In genomic region chr8:111185472-111185947, GRCm38 (mm10) we compare ENCODE assay signal across 8 mouse cellular contexts.
DNase-seq lines count a peak whose midpoint lies in the region; ATAC-seq and TF ChIP-seq lines count a peak whose summit lies in the region.

No protein-coding gene starts in this region.

- no peak overlapping the region for H3K27ac ChIP-seq in hindbrain, embryonic 14.5 days
- H3K27ac ChIP-seq in hindbrain, embryonic 12.5 days, result no peak overlapping the region
- peak overlapping the region; percentile 49 for H3K27ac ChIP-seq in olfactory bulb, adult 2 months (ENCODE audit: insufficient read depth, low read depth, low read length)
- no peak overlapping the region for H3K27ac ChIP-seq in embryonic facial prominence, embryonic 10.5 days (replicated peaks)

- in situ Hi-C loops in Patski (cut with MboI; ENCODE audit: low pct_unique_long_range_greater_than_20kb), result no loop called here

- WGBS in hindbrain, embryonic 14.5 days, result 65% methylated on average over 4 of the region's 4 CpGs
- 76% methylated on average over 4 of the region's 4 CpGs for WGBS in hindbrain, embryonic 12.5 days
- 11% methylated on average over 4 of the region's 4 CpGs for WGBS in olfactory bulb, adult 2 months
- WGBS in embryonic facial prominence, embryonic 10.5 days, result 89% methylated on average over 4 of the region's 4 CpGs

- TF ChIP-seq POLR2A in olfactory bulb, adult 2 months (IDR thresholded peaks at IDR 0.05; ENCODE audit: insufficient read depth, low read depth, low read length), result no peak

- TF ChIP-seq CTCF in Patski (IDR thresholded peaks at IDR 0.05), result no peak
- TF ChIP-seq CTCF in olfactory bulb, adult 2 months (IDR thresholded peaks at IDR 0.05; ENCODE audit: insufficient read depth, low read depth, low read length), result no peak

- H3K4me1 ChIP-seq in hindbrain, embryonic 14.5 days (replicated peaks; ENCODE audit: control insufficient read depth, insufficient read depth, low read length), result no peaks in the 10 kb centered on the region
- no peaks in the 10 kb centered on the region for H3K4me1 ChIP-seq in hindbrain, embryonic 12.5 days
- peaks cover 3% of the 10 kb centered on the region for H3K4me1 ChIP-seq in olfactory bulb, adult 2 months (ENCODE audit: control insufficient read depth, insufficient read depth, low read length)
- no peaks in the 10 kb centered on the region for H3K4me1 ChIP-seq in embryonic facial prominence, embryonic 10.5 days

- CTCF ChIA-PET in Patski (lab: Charles Lee), result interaction anchor here (1.1 to 1.6 kb wide), 4 partner anchors 8 to 30 kb away, joined by 3 to 6 read pairs (median 4); no protein-coding TSS in a partner anchor

- POLR2A ChIA-PET in Patski (lab: Charles Lee), result interaction anchor here (1.1 kb wide), 1 partner anchor 62 kb away, joined by 4 read pairs; no protein-coding TSS in a partner anchor

- no peak overlapping the region for H3K9ac ChIP-seq in hindbrain, embryonic 14.5 days
- no peak overlapping the region for H3K9ac ChIP-seq in hindbrain, embryonic 12.5 days

- DNase-seq in hindbrain, embryonic 14.5 days (ENCODE audit: low spot score), result peak; percentile 50
- DNase-seq in Patski (ENCODE audit: low read depth, low spot score), result peak; percentile 55
- DNase-seq in cerebellum, postnatal 14 days, result peak; percentile 79 to 85
- DNase-seq in kidney, postnatal 10 days, result peak; percentile 73
- no peak for DNase-seq in embryo, embryonic 10.5 days (ENCODE audit: low spot score)
- DNase-seq in embryonic facial prominence, embryonic 10.5 days (ENCODE audit: low spot score), result no peak

- H3K4me2 ChIP-seq in hindbrain, embryonic 14.5 days (replicated peaks), result no peak overlapping the region
- no peak overlapping the region for H3K4me2 ChIP-seq in hindbrain, embryonic 12.5 days (replicated peaks)

- H3K9me3 ChIP-seq in hindbrain, embryonic 14.5 days (ENCODE audit: control insufficient read depth, low read length), result no peaks in the 10 kb centered on the region
- H3K9me3 ChIP-seq in hindbrain, embryonic 12.5 days (replicated peaks), result no peaks in the 10 kb centered on the region
- no peaks in the 10 kb centered on the region for H3K9me3 ChIP-seq in embryonic facial prominence, embryonic 10.5 days

- H3K36me3 ChIP-seq in hindbrain, embryonic 14.5 days (replicated peaks; ENCODE audit: control insufficient read depth, insufficient read depth), result peaks cover 86% of the 10 kb centered on the region
- H3K36me3 ChIP-seq in hindbrain, embryonic 12.5 days, result peaks cover 61% of the 10 kb centered on the region
- H3K36me3 ChIP-seq in embryonic facial prominence, embryonic 10.5 days (replicated peaks), result peaks cover 86% of the 10 kb centered on the region

- H3K4me3 ChIP-seq in hindbrain, embryonic 14.5 days (replicated peaks; ENCODE audit: low read length), result no peak overlapping the region
- no peak overlapping the region for H3K4me3 ChIP-seq in hindbrain, embryonic 12.5 days
- H3K4me3 ChIP-seq in olfactory bulb, adult 2 months (ENCODE audit: insufficient read depth, low read depth, low read length), result no peak overlapping the region
- H3K4me3 ChIP-seq in embryonic facial prominence, embryonic 10.5 days, result no peak overlapping the region

- no peaks in the 10 kb centered on the region for H3K27me3 ChIP-seq in hindbrain, embryonic 14.5 days (ENCODE audit: control insufficient read depth, insufficient read depth, low read length)
- no peaks in the 10 kb centered on the region for H3K27me3 ChIP-seq in hindbrain, embryonic 12.5 days
- no peaks in the 10 kb centered on the region for H3K27me3 ChIP-seq in Patski
- no peaks in the 10 kb centered on the region for H3K27me3 ChIP-seq in embryonic facial prominence, embryonic 10.5 days (replicated peaks; ENCODE audit: low read depth, poor library complexity, severe bottlenecking)

- no peak for ATAC-seq in hindbrain, embryonic 14.5 days (ENCODE audit: low FRiP score)
- ATAC-seq in hindbrain, embryonic 12.5 days (ENCODE audit: low FRiP score), result no peak
- peak; percentile 75 for ATAC-seq in Patski

Comparison
In these comparisons a context has a peak if more than half of its experiments do, and no peak if none do; other contexts are left out.
1. DNase-seq: peak in hindbrain, embryonic 14.5 days (single experiment), Patski (single experiment), cerebellum, postnatal 14 days (2 of 2) and kidney, postnatal 10 days (single experiment); none in embryo, embryonic 10.5 days (single experiment) and embryonic facial prominence, embryonic 10.5 days (single experiment).